Mouse (Mus musculus): ENCODE measurements around the gene Aars.

DNA sequence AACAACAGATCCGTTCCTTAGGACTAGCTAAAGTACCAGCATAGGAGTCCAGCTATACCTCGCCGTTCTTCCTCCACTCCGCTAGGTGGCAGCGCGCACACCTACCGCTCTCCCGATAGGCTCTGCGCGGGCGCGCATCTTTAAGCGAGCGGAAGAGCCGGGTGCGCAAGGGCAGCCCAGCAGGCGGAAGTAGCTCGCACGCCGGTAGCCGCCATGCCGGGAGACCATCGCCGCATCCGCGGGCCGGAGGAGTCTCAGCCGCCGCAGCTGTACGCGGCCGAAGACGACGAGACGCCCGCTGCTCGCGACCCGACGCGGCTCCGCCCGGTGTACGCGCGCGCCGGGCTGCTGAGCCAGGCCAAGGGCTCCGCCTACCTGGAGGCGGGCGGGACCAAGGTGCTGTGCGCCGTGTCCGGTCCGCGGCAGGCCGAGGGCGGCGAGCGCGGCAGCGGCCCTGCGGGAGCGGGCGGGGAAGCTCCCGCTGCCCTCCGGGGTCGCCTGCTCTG, 23.3 kb downstream of the Aars start, which contains the start of gene Exosc6:
- TF ChIP-seq GATA1 (IDR thresholded peaks at IDR 0.05; ENCODE audit: low read length) (no peak), TAL1 (IDR thresholded peaks at IDR 0.05; ENCODE audit: low read length) (no peak)

Measured in erythroblast, embryonic 14.5 days (primary cell).